Mouse (Mus musculus) MEL (cell line): ENCODE data around the gene Ints5. TPM values are rescaled to one million over a fixed set of nuclear protein-coding genes. Genes with fewer than 3 reads are reported as not detected.

Source experiments
- DNase-seq: peaks from one replicate; pipeline ENCODE4 v3.0.0; 2011; ENCODE audit warnings: low read depth, low spot score
- H3K27ac ChIP-seq: 2 replicates; pipeline ENCODE4 v1.5.1; 2012; ENCODE audit warnings: low read depth, mild to moderate bottlenecking, control low read depth, low read length, moderate library complexity; ENCODE audit not compliant: control insufficient read depth
- H3K27me3 ChIP-seq, 2 experiments: fragments of 150-350 bp in 1 of 2; sonication (generic) in 1 of 2; 2 replicates each; pipeline ENCODE4 v1.6.1; 2012; ENCODE audit warnings: low read length in 2 of 2, mild to moderate bottlenecking in 2 of 2, improper control_type of control experiment in 1 of 2, moderate library complexity in 1 of 2; ENCODE audit not compliant: insufficient read depth in 2 of 2, control insufficient read depth in 1 of 2
- H3K36me3 ChIP-seq, 2 experiments: 2 replicates each; pipeline ENCODE4 v1.6.1; 2012 to 2014; ENCODE audit warnings: low read length in 2 of 2, improper control_type of control experiment in 1 of 2, inconsistent platforms in 1 of 2, mild to moderate bottlenecking in 1 of 2; ENCODE audit not compliant: insufficient read depth in 2 of 2, control insufficient read depth in 1 of 2
- H3K4me1 ChIP-seq, 2 experiments: fragments of 150-350 bp in 1 of 2; sonication (generic) in 1 of 2; 2 replicates each; pipeline ENCODE4 v1.6.1; 2012; ENCODE audit warnings: low read length in 2 of 2, improper control_type of control experiment in 1 of 2, mild to moderate bottlenecking in 1 of 2; ENCODE audit not compliant: insufficient read depth in 2 of 2, control insufficient read depth in 1 of 2
- H3K4me3 ChIP-seq, 2 experiments: fragments of 150-350 bp in 1 of 2; sonication (generic) in 1 of 2; 2 replicates each; pipeline ENCODE4 v1.5.1; 2012; ENCODE audit warnings: low read depth in 2 of 2, low read length in 2 of 2, mild to moderate bottlenecking in 2 of 2, moderate library complexity in 2 of 2, control low read depth in 1 of 2, improper control_type of control experiment in 1 of 2; ENCODE audit not compliant: control insufficient read depth in 1 of 2, insufficient read depth in 1 of 2
- H3K79me2 ChIP-seq: 2 replicates; pipeline ENCODE4 v1.6.1; 2012; ENCODE audit warnings: mild to moderate bottlenecking, low read length, moderate library complexity; ENCODE audit not compliant: control insufficient read depth, poor library complexity, insufficient read depth
- H3K9ac ChIP-seq: 2 replicates; pipeline ENCODE4 v1.6.1; 2012; ENCODE audit warnings: low read depth, mild to moderate bottlenecking, control low read depth, low read length, moderate library complexity; ENCODE audit not compliant: control insufficient read depth, poor library complexity, severe bottlenecking
- H3K9me3 ChIP-seq: fragments of 150-350 bp; sonication (generic); replicated peaks from 2 replicates; pipeline ENCODE4 v1.6.1; 2012; ENCODE audit warnings: mild to moderate bottlenecking, low read length, improper control_type of control experiment, moderate library complexity; ENCODE audit not compliant: insufficient read depth
- BHLHE40 ChIP-seq: IDR thresholded peaks from 2 replicates; pipeline ENCODE4 v1.6.1; 2012; ENCODE audit warnings: low read depth, mild to moderate bottlenecking, inconsistent platforms, low read length, improper control_type of control experiment, borderline replicate concordance
- CHD2 ChIP-seq: IDR thresholded peaks from 2 replicates; pipeline ENCODE4 v1.6.1; 2011; ENCODE audit warnings: low read length, improper control_type of control experiment
- CTCF ChIP-seq, 3 experiments: IDR thresholded peaks in 2 of 3; conservative IDR thresholded peaks in 1 of 3; 2 replicates each; pipeline ENCODE4 v1.5.1; 2011 to 2012; ENCODE audit warnings: low read length in 3 of 3, low read depth in 2 of 3, mild to moderate bottlenecking in 2 of 3, improper control_type of control experiment in 1 of 3, inconsistent platforms in 1 of 3, mixed read lengths in 1 of 3, moderate library complexity in 1 of 3; ENCODE audit not compliant: control insufficient read depth in 1 of 3, insufficient read depth in 1 of 3, poor library complexity in 1 of 3, severe bottlenecking in 1 of 3
- ELF1 ChIP-seq: IDR thresholded peaks from 2 replicates; pipeline ENCODE4 v1.6.1; 2014; ENCODE audit warnings: low read depth, mild to moderate bottlenecking, inconsistent platforms, low read length, improper control_type of control experiment, moderate library complexity
- EP300 ChIP-seq, 2 experiments: IDR thresholded peaks; 2 replicates each; pipeline ENCODE4 v1.6.1; 2011; ENCODE audit warnings: improper control_type of control experiment in 2 of 2, low read length in 2 of 2, low read depth in 1 of 2, mild to moderate bottlenecking in 1 of 2
- ETS1 ChIP-seq: IDR thresholded peaks from 2 replicates; pipeline ENCODE4 v1.6.1; 2012; ENCODE audit warnings: low read depth, mild to moderate bottlenecking, inconsistent platforms, low read length, improper control_type of control experiment, moderate library complexity
- GABPA ChIP-seq: IDR thresholded peaks from 2 replicates; pipeline ENCODE4 v1.6.1; 2012; ENCODE audit warnings: low read depth, mild to moderate bottlenecking, inconsistent platforms, low read length, improper control_type of control experiment, moderate library complexity
- GATA1 ChIP-seq: IDR thresholded peaks from 2 replicates; pipeline ENCODE4 v1.6.1; 2011; ENCODE audit warnings: low read depth, low read length, improper control_type of control experiment
- JUND ChIP-seq: IDR thresholded peaks from 2 replicates; pipeline ENCODE4 v1.6.1; 2011; ENCODE audit warnings: low read depth, mild to moderate bottlenecking, improper control_type of control experiment, low read length
- MAFK ChIP-seq: IDR thresholded peaks from 2 replicates; pipeline ENCODE4 v1.6.1; 2011; ENCODE audit warnings: low read depth, mild to moderate bottlenecking, low read length, improper control_type of control experiment, borderline replicate concordance
- MAX ChIP-seq: IDR thresholded peaks from 2 replicates; pipeline ENCODE4 v1.6.1; 2011; ENCODE audit warnings: low read length, improper control_type of control experiment
- MAZ ChIP-seq: IDR thresholded peaks from 2 replicates; pipeline ENCODE4 v1.6.1; 2012; ENCODE audit warnings: low read depth, mild to moderate bottlenecking, inconsistent platforms, low read length, improper control_type of control experiment
- MEF2A ChIP-seq: IDR thresholded peaks from 2 replicates; pipeline ENCODE4 v1.6.1; 2014; ENCODE audit warnings: low read depth, mild to moderate bottlenecking, inconsistent platforms, low read length, improper control_type of control experiment; ENCODE audit not compliant: poor library complexity, insufficient replicate concordance, severe bottlenecking; ENCODE audit errors: extremely low read depth
- MYB ChIP-seq: IDR thresholded peaks from 2 replicates; pipeline ENCODE4 v1.6.1; 2011; ENCODE audit warnings: mild to moderate bottlenecking, low read depth, low read length, improper control_type of control experiment
- NRF1 ChIP-seq: IDR thresholded peaks from 2 replicates; pipeline ENCODE4 v1.6.1; 2014; ENCODE audit warnings: low read depth, mild to moderate bottlenecking, inconsistent platforms, low read length, improper control_type of control experiment, moderate library complexity; ENCODE audit not compliant: poor library complexity, insufficient read depth, severe bottlenecking
- POLR2A ChIP-seq, 2 experiments: IDR thresholded peaks; 2 replicates each; pipeline ENCODE4 v1.6.1; 2011 to 2012; ENCODE audit warnings: low read length in 2 of 2, mild to moderate bottlenecking in 2 of 2, control low read depth in 1 of 2, improper control_type of control experiment in 1 of 2, low read depth in 1 of 2, moderate library complexity in 1 of 2; ENCODE audit not compliant: control insufficient read depth in 1 of 2, insufficient read depth in 1 of 2, poor library complexity in 1 of 2
- POLR2AphosphoS2 ChIP-seq: IDR thresholded peaks from 2 replicates; pipeline ENCODE4 v1.6.1; 2011; ENCODE audit warnings: low read length, improper control_type of control experiment
- POLR2AphosphoS5 ChIP-seq: IDR thresholded peaks from 2 replicates; pipeline ENCODE4 v1.6.1; 2012; ENCODE audit warnings: low read depth, borderline replicate concordance, mild to moderate bottlenecking, inconsistent platforms, low read length, moderate library complexity, mixed read lengths
- RAD21 ChIP-seq: IDR thresholded peaks from 2 replicates; pipeline ENCODE4 v1.6.1; 2011; ENCODE audit warnings: mild to moderate bottlenecking, low read depth, low read length, improper control_type of control experiment
- RCOR1 ChIP-seq: IDR thresholded peaks from 2 replicates; pipeline ENCODE4 v1.6.1; 2012; ENCODE audit warnings: low read depth, mild to moderate bottlenecking, inconsistent platforms, low read length, improper control_type of control experiment
- SIN3A ChIP-seq: IDR thresholded peaks from 2 replicates; pipeline ENCODE4 v1.6.1; 2012; ENCODE audit warnings: low read length, improper control_type of control experiment, inconsistent platforms
- SMC3 ChIP-seq: IDR thresholded peaks from 2 replicates; pipeline ENCODE4 v1.6.1; 2011; ENCODE audit warnings: low read depth, low read length, improper control_type of control experiment
- TAL1 ChIP-seq: IDR thresholded peaks from 2 replicates; pipeline ENCODE4 v1.6.1; 2012; ENCODE audit warnings: mild to moderate bottlenecking, inconsistent platforms, low read length, moderate library complexity, mixed read lengths
- TBP ChIP-seq: IDR thresholded peaks from 2 replicates; pipeline ENCODE4 v1.8.0; 2011; ENCODE audit warnings: low read depth, low read length, improper control_type of control experiment
- TCF12 ChIP-seq: IDR thresholded peaks from 2 replicates; pipeline ENCODE4 v1.6.1; 2014; ENCODE audit warnings: low read depth, mild to moderate bottlenecking, inconsistent platforms, low read length, improper control_type of control experiment, moderate library complexity
- UBTF ChIP-seq: IDR thresholded peaks from 2 replicates; pipeline ENCODE4 v1.6.1; 2012; ENCODE audit warnings: low read depth, mild to moderate bottlenecking, inconsistent platforms, low read length, improper control_type of control experiment, moderate library complexity, borderline replicate concordance; ENCODE audit not compliant: insufficient read depth
- USF1 ChIP-seq: IDR thresholded peaks from 2 replicates; pipeline ENCODE4 v1.6.1; 2014; ENCODE audit warnings: low read depth, mild to moderate bottlenecking, inconsistent platforms, low read length, improper control_type of control experiment, moderate library complexity
- USF2 ChIP-seq, 2 experiments: IDR thresholded peaks; 2 replicates each; pipeline ENCODE4 v1.6.1; 2011 to 2012; ENCODE audit warnings: improper control_type of control experiment in 2 of 2, low read length in 2 of 2, borderline replicate concordance in 1 of 2, inconsistent platforms in 1 of 2, low read depth in 1 of 2, mild to moderate bottlenecking in 1 of 2; ENCODE audit not compliant: insufficient read depth in 1 of 2
- ZC3H11A ChIP-seq: IDR thresholded peaks from 2 replicates; pipeline ENCODE4 v1.6.1; 2012; ENCODE audit warnings: low read depth, mild to moderate bottlenecking, inconsistent platforms, low read length, improper control_type of control experiment
- ZKSCAN1 ChIP-seq: IDR thresholded peaks from 2 replicates; pipeline ENCODE4 v1.6.1; 2012; ENCODE audit warnings: low read depth, mild to moderate bottlenecking, inconsistent platforms, low read length, improper control_type of control experiment, moderate library complexity
- polyA plus RNA-seq, 2 experiments: library from polyadenylated mRNA; stranded (reverse) in 1 of 2; unstranded in 1 of 2; fragments of >175 nt in 1 of 2; fragments of >200 nt in 1 of 2; gene quantifications; 2 replicates each; pipeline versions ENCODE4 v1.2.1 to v1.2.4; 2012; ENCODE audit warnings: low replicate concordance in 2 of 2, low read depth in 1 of 2; ENCODE audit not compliant: insufficient read length in 2 of 2, insufficient read depth in 1 of 2, missing spikeins in 1 of 2
- total RNA-seq: library from RNA; depleted of rRNA; stranded (reverse); fragments of 300-350 nt; gene quantifications from 2 replicates; pipeline ENCODE4 v1.2.3, GENCODE M21; 2012

Gene Ints5
- total and polyA plus RNA-seq, 3 experiments = 43.9 to 51.5 TPM; not detected in 1

GRCm38 (mm10) chr19:8892829-8893766 lies at the start of gene Ints5 (continued):
- TF ChIP-seq RCOR1 (peak; percentile 23; the same call in 1 of the 2 replicates), CTCF (IDR thresholded peaks at IDR 0.05 in 2 of 3, conservative IDR thresholded peaks at IDR 0.05 in 1 of 3; ENCODE audit: control insufficient read depth in 1 of 3, insufficient read depth in 1 of 3, low read depth in 2 of 3, low read length in 3 of 3, poor library complexity in 1 of 3, severe bottlenecking in 1 of 3) (no peak), MAX (peak; percentile 80), ZKSCAN1 (no peak), ETS1 (peak; percentile 35), RAD21 (no peak)
- TF ChIP-seq, all 39 proteins: peak for 19

DNA sequence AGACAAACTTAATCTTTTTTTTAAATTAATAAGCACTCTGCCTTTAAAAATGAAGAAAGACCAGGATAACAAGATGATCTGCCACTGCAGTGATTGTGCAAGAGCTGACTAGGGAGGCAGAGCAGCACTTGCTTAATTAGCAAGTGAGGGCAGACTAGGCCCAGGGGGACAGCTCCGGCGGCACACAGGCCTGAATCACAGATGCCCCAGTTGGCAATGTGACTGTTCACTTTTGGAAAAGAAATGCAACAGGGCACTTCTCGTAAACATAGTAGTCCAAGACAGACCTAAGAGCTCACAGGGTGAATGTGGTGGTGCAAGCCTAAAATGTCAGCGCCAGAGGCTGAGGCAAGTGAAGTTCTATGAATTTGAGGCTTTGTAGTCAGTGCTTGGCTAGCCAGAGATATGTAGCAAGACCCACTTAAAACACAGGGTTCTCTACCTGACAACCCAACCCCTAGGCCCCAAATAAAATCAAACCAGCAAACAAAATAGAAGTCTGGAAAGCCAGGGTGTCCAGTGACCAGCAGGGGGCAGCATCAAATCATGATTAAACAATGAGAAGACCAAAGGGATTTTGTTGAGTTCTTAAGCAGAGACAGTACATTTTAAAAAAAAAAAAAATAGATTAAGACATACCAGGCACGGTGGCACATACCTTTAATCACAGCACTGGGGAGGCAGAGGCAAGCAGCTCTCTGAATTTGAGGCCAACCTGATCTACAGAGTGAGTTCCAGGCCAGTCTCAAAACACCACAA lies 48.3 kb upstream of the Ints5 start:
- Histone ChIP-seq H3K9ac (no peak overlapping the region), H3K27ac (no peak overlapping the region), H3K9me3 (no peaks in the 10 kb centered on the region), H3K27me3 (no peaks in the 10 kb centered on the region), H3K36me3 (peaks cover 0 to 2% of the 10 kb centered on the region in 2 experiments; a peak in 3 of 4 replicates), H3K4me1 (peaks cover 3 to 5% of the 10 kb centered on the region in 2 experiments), H3K79me2 (no peaks in the 10 kb centered on the region; the same call in 1 of the 2 replicates), H3K4me3 (no peak overlapping the region)
- DNase-seq = peak; percentile 83
- TF ChIP-seq CTCF (IDR thresholded peaks at IDR 0.05 in 2 of 3, conservative IDR thresholded peaks at IDR 0.05 in 1 of 3; ENCODE audit: control insufficient read depth in 1 of 3, insufficient read depth in 1 of 3, low read depth in 2 of 3, low read length in 3 of 3, poor library complexity in 1 of 3, severe bottlenecking in 1 of 3) (peak; percentile 62 to 84 (median 74)), MAZ (no peak), POLR2AphosphoS2 (no peak), MEF2A (no peak), ELF1 (no peak), POLR2AphosphoS5 (no peak), UBTF (no peak), BHLHE40 (no peak), GABPA (no peak), SMC3 (peak; percentile 73), TAL1 (no peak), EP300 (IDR thresholded peaks at IDR 0.05; ENCODE audit: low read depth in 1 of 2, low read length in 2 of 2) (no peak), MYB (no peak), GATA1 (no peak), MAX (no peak), JUND (no peak), NRF1 (no peak), POLR2A (IDR thresholded peaks at IDR 0.05; ENCODE audit: control insufficient read depth in 1 of 2, insufficient read depth in 1 of 2, low read depth in 1 of 2, low read length in 2 of 2, poor library complexity in 1 of 2) (no peak), USF2 (IDR thresholded peaks at IDR 0.05; ENCODE audit: borderline replicate concordance in 1 of 2, insufficient read depth in 1 of 2, low read depth in 1 of 2, low read length in 2 of 2) (no peak), ETS1 (no peak), ZC3H11A (peak; percentile 64), USF1 (no peak), MAFK (no peak), TCF12 (no peak), ZKSCAN1 (no peak), TBP (no peak), SIN3A (peak; percentile 51; the same call in 1 of the 2 replicates), CHD2 (no peak), RCOR1 (no peak)
